Mouse (Mus musculus) myocyte (in vitro differentiated cells): ENCODE results near the gene Zfp827. TPM values are rescaled to one million over a fixed set of nuclear protein-coding genes. Genes with fewer than 3 reads are reported as not detected.
A peak's percentile ranks its signal among the peaks of the same experiment; 100 is the strongest.

ENCODE experiments used
- H3K27me3 ChIP-seq: one replicate; pipeline ENCODE4 v1.6.1; 2011; ENCODE audit not compliant: control insufficient read depth, insufficient read depth, insufficient read length
- H3K36me3 ChIP-seq: one replicate; pipeline ENCODE4 v1.6.1; 2011; ENCODE audit not compliant: control insufficient read depth, insufficient read depth
- H3K4me2 ChIP-seq: one replicate; pipeline ENCODE4 v1.6.1; 2011; ENCODE audit warnings: low read depth, control low read depth
- H3K4me3 ChIP-seq: one replicate; pipeline ENCODE4 v1.5.1; 2011; ENCODE audit warnings: mild to moderate bottlenecking, control low read depth, moderate library complexity
- H3K79me2 ChIP-seq: one replicate; pipeline ENCODE4 v1.6.1; 2011; ENCODE audit not compliant: control insufficient read depth, insufficient read depth
- H3ac ChIP-seq: one replicate; pipeline ENCODE4 v1.6.1; 2011; ENCODE audit not compliant: control insufficient read depth, insufficient read length
- CEBPB ChIP-seq: IDR thresholded peaks from 2 replicates; pipeline ENCODE4 v1.6.1; 2011; ENCODE audit warnings: mild to moderate bottlenecking, moderate library complexity; ENCODE audit not compliant: poor library complexity, insufficient read depth, severe bottlenecking
- E2F4 ChIP-seq: IDR thresholded peaks from one replicate; pipeline ENCODE4 v1.6.1; 2011; ENCODE audit warnings: mild to moderate bottlenecking, control low read depth, moderate library complexity; ENCODE audit not compliant: insufficient read depth
- MAX ChIP-seq: IDR thresholded peaks from one replicate; pipeline ENCODE4 v1.6.1; 2011; ENCODE audit warnings: low read depth, mild to moderate bottlenecking, control low read depth
- MYOD1 ChIP-seq, 3 experiments: IDR thresholded peaks; one replicate each; pipeline ENCODE4 v1.6.1; 2011; ENCODE audit warnings: control low read depth in 2 of 3, low read depth in 2 of 3, mild to moderate bottlenecking in 2 of 3, moderate library complexity in 1 of 3; ENCODE audit not compliant: insufficient read length in 2 of 3, control insufficient read depth in 1 of 3
- MYOG ChIP-seq, 3 experiments: IDR thresholded peaks; one replicate each; pipeline ENCODE4 v1.6.1; 2011; ENCODE audit warnings: control low read depth in 2 of 3, low read depth in 2 of 3, mild to moderate bottlenecking in 2 of 3; ENCODE audit not compliant: insufficient read length in 2 of 3, control insufficient read depth in 1 of 3, insufficient read depth in 1 of 3
- POLR2A ChIP-seq: IDR thresholded peaks from one replicate; pipeline ENCODE4 v1.6.1; 2011; ENCODE audit warnings: low read depth, mild to moderate bottlenecking, control low read depth, moderate library complexity; ENCODE audit not compliant: insufficient read length
- POLR2AphosphoS2 ChIP-seq: IDR thresholded peaks from one replicate; pipeline ENCODE4 v1.6.1; 2011; ENCODE audit warnings: low read depth, control low read depth; ENCODE audit not compliant: insufficient read length
- REST ChIP-seq: IDR thresholded peaks from one replicate; pipeline ENCODE4 v1.6.1; 2011; ENCODE audit warnings: mild to moderate bottlenecking, control low read depth, moderate library complexity; ENCODE audit not compliant: insufficient read depth, insufficient read length
- SRF ChIP-seq: IDR thresholded peaks from one replicate; pipeline ENCODE4 v1.6.1; 2011; ENCODE audit warnings: low read depth; ENCODE audit not compliant: control insufficient read depth, insufficient read length
- TCF12 ChIP-seq: IDR thresholded peaks from one replicate; pipeline ENCODE4 v1.6.1; 2011; ENCODE audit warnings: mild to moderate bottlenecking, control low read depth; ENCODE audit not compliant: poor library complexity, insufficient read depth, severe bottlenecking
- TCF3 ChIP-seq: IDR thresholded peaks from one replicate; pipeline ENCODE4 v1.6.1; 2011; ENCODE audit warnings: low read depth, control low read depth; ENCODE audit not compliant: insufficient read length
- USF1 ChIP-seq: IDR thresholded peaks from one replicate; pipeline ENCODE4 v1.6.1; 2011; ENCODE audit warnings: low read depth, mild to moderate bottlenecking, control low read depth, moderate library complexity
- polyA plus RNA-seq: library from polyadenylated mRNA; unstranded; fragments of >200 nt; fragmentation: generic; extraction: Trizol; gene quantifications from one replicate; pipeline ENCODE4 v1.2.1, GENCODE M21; 2012; ENCODE audit warnings: missing spikeins

Gene Zfp827
- polyA plus RNA-seq, 1 experiment = 7.7 TPM

DNA sequence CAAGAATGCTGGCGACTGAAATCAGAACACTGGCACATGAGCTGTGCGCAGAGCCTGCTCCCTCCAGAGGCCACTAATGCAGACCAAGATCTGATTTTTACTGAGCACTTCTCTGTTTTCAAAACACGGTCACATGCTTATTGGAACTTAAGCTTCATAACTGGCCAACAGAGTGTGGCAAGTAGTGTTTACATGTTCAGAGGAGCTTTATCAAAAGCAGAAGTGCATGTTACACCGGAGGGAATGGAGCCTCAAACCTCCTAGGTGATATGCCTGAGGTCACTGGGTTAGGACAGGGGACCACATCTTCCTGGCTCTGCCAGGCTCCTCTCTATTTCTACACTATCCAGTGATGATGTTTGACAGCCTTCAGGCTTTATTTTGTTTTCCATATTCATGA is 31.1 kb downstream of the Zfp827 start:
- Histone ChIP-seq H3K4me2 (no peak overlapping the region), H3K79me2 (peaks cover 34% of the 10 kb centered on the region), H3K4me3 (no peak overlapping the region), H3K36me3 (peaks cover 21% of the 10 kb centered on the region), H3K27me3 (no peaks in the 10 kb centered on the region), H3ac (no peak overlapping the region)
- TF ChIP-seq POLR2A = no peak
- TF ChIP-seq TCF3 = no peak
- no peak for TF ChIP-seq USF1
- TF ChIP-seq CEBPB = no peak
- no peak for TF ChIP-seq TCF12
- TF ChIP-seq SRF = no peak
- TF ChIP-seq POLR2AphosphoS2 = no peak
- TF ChIP-seq REST = no peak
- no peak for TF ChIP-seq MYOD1 (IDR thresholded peaks at IDR 0.05; ENCODE audit: control insufficient read depth in 1 of 3, insufficient read length in 2 of 3, low read depth in 2 of 3)
- TF ChIP-seq MYOG (IDR thresholded peaks at IDR 0.05; ENCODE audit: control insufficient read depth in 1 of 3, insufficient read depth in 1 of 3, insufficient read length in 2 of 3, low read depth in 2 of 3) = no peak
- TF ChIP-seq MAX = no peak
- TF ChIP-seq E2F4 = no peak

DNA sequence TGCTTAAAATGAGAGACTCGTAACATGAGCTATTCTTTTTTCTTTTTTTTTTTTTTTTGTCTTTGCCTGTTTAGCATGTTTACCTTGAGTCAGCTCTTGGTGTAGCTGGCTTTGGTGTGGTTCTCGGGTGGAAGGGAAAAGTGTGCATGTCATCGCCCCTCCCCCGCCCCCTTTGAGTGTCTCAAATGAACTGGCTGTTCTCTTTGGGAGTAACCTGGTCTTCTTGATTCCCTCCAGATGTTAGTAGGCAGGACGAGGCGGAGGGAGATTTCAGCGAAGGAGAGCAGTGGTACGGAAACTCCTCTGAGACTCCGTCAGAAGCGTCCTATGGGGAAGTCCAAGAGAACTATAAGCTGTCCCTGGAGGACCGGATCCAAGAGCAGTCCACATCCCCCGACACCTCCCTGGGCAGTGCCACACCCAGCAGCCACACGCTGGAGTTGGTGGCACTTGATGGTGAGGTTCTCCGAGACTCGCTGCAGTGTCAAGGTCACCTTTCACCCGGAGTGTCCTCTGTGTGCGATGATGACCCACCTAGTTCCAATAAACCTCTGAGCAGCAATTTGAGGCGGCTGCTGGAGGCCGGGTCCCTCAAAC is 31.9 kb downstream of the Zfp827 start:
- Histone ChIP-seq H3ac (no peak overlapping the region), H3K4me2 (no peak overlapping the region), H3K79me2 (peaks cover 33% of the 10 kb centered on the region), H3K36me3 (peaks cover 21% of the 10 kb centered on the region), H3K27me3 (no peaks in the 10 kb centered on the region), H3K4me3 (no peak overlapping the region)
- TF ChIP-seq POLR2AphosphoS2 = no peak
- no peak for TF ChIP-seq TCF12
- no peak for TF ChIP-seq MYOG (IDR thresholded peaks at IDR 0.05; ENCODE audit: control insufficient read depth in 1 of 3, insufficient read depth in 1 of 3, insufficient read length in 2 of 3, low read depth in 2 of 3)
- TF ChIP-seq E2F4 = no peak
- no peak for TF ChIP-seq POLR2A
- TF ChIP-seq SRF = no peak
- no peak for TF ChIP-seq MYOD1 (IDR thresholded peaks at IDR 0.05; ENCODE audit: control insufficient read depth in 1 of 3, insufficient read length in 2 of 3, low read depth in 2 of 3)
- no peak for TF ChIP-seq MAX
- TF ChIP-seq CEBPB = no peak
- TF ChIP-seq TCF3 = no peak
- no peak for TF ChIP-seq USF1
- TF ChIP-seq REST = no peak

DNA sequence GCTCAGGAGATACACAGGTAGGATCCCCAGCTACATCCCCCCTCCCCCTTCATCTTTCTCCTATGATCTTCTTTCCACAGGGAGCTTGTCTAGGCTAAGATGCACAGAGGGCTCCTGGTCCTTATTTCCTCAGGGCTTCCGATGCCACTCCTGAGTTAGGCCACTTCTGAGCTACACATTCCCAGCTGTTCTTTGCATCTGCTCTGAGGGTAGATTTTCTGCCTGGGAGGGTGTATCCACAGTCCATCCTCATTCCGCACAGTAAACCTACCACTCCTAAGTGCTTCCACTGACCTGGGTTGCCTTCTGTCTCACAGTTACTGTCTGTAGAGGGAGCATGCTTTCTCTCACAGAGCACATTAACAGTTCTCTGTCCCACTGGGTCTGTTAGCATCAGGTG is 37.7 kb downstream of the Zfp827 start:
- H3K79me2 ChIP-seq = no peaks in the 10 kb centered on the region
- H3K4me3 ChIP-seq = no peak overlapping the region
- no peak overlapping the region for H3K4me2 ChIP-seq
- no peak for TF ChIP-seq POLR2AphosphoS2
- TF ChIP-seq MYOG (IDR thresholded peaks at IDR 0.05; ENCODE audit: control insufficient read depth in 1 of 3, insufficient read depth in 1 of 3, insufficient read length in 2 of 3, low read depth in 2 of 3) = peak; percentile 3 to 80 (median 15)
- TF ChIP-seq TCF3 = peak; percentile 37
- TF ChIP-seq TCF12 = peak; percentile 53
- TF ChIP-seq MYOD1 (IDR thresholded peaks at IDR 0.05; ENCODE audit: control insufficient read depth in 1 of 3, insufficient read length in 2 of 3, low read depth in 2 of 3) = peak in 2 of 3 experiments; percentile 58 to 73
- H3K36me3 ChIP-seq = peaks cover 21% of the 10 kb centered on the region
- H3ac ChIP-seq = no peak overlapping the region
- H3K27me3 ChIP-seq = no peaks in the 10 kb centered on the region

GRCm38 (mm10) chr8:79067812-79068630 is 39.8 kb downstream of the Zfp827 start:
- Histone ChIP-seq H3K79me2 (no peaks in the 10 kb centered on the region), H3K27me3 (no peaks in the 10 kb centered on the region), H3K36me3 (peaks cover 14% of the 10 kb centered on the region), H3ac (no peak overlapping the region), H3K4me2 (no peak overlapping the region), H3K4me3 (no peak overlapping the region)
- TF ChIP-seq TCF12 = no peak
- TF ChIP-seq TCF3 = no peak
- TF ChIP-seq USF1 = no peak
- TF ChIP-seq MYOD1 (IDR thresholded peaks at IDR 0.05; ENCODE audit: control insufficient read depth in 1 of 3, insufficient read length in 2 of 3, low read depth in 2 of 3) = no peak
- no peak for TF ChIP-seq SRF
- TF ChIP-seq CEBPB = no peak
- TF ChIP-seq E2F4 = no peak
- no peak for TF ChIP-seq REST
- no peak for TF ChIP-seq MYOG (IDR thresholded peaks at IDR 0.05; ENCODE audit: control insufficient read depth in 1 of 3, insufficient read depth in 1 of 3, insufficient read length in 2 of 3, low read depth in 2 of 3)
- no peak for TF ChIP-seq MAX

DNA sequence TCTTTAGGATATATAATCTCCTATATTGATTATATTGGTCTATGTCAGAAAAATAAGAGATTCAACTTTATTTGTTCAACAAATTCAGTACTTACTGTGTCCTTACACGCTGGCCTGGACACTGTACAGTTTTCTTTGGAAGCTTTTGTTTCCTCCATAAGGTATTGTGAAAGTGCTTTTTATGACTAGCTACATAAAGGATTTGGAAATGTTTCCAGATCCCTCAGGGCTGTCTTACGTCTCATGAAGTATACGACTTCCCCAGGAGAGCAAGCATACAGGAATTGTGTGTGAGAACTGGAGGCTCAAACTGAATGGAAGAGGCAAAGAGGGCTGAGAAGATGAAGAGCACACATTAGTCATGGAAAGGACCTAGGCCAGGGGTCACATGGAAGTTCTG is 45.1 kb downstream of the Zfp827 start:
- Histone ChIP-seq H3K4me2 (no peak overlapping the region), H3K36me3 (peaks cover 36% of the 10 kb centered on the region), H3K27me3 (no peaks in the 10 kb centered on the region), H3ac (no peak overlapping the region), H3K4me3 (no peak overlapping the region), H3K79me2 (no peaks in the 10 kb centered on the region)
- TF ChIP-seq REST = no peak
- TF ChIP-seq TCF12 = no peak
- TF ChIP-seq MAX = no peak
- no peak for TF ChIP-seq POLR2A
- TF ChIP-seq E2F4 = no peak
- no peak for TF ChIP-seq CEBPB
- TF ChIP-seq TCF3 = no peak
- no peak for TF ChIP-seq MYOG (IDR thresholded peaks at IDR 0.05; ENCODE audit: control insufficient read depth in 1 of 3, insufficient read depth in 1 of 3, insufficient read length in 2 of 3, low read depth in 2 of 3)
- no peak for TF ChIP-seq USF1
- TF ChIP-seq SRF = no peak
- no peak for TF ChIP-seq POLR2AphosphoS2
- TF ChIP-seq MYOD1 (IDR thresholded peaks at IDR 0.05; ENCODE audit: control insufficient read depth in 1 of 3, insufficient read length in 2 of 3, low read depth in 2 of 3) = no peak
